9 mouse cellular contexts compared by ENCODE assay signal in the genomic region with DNA sequence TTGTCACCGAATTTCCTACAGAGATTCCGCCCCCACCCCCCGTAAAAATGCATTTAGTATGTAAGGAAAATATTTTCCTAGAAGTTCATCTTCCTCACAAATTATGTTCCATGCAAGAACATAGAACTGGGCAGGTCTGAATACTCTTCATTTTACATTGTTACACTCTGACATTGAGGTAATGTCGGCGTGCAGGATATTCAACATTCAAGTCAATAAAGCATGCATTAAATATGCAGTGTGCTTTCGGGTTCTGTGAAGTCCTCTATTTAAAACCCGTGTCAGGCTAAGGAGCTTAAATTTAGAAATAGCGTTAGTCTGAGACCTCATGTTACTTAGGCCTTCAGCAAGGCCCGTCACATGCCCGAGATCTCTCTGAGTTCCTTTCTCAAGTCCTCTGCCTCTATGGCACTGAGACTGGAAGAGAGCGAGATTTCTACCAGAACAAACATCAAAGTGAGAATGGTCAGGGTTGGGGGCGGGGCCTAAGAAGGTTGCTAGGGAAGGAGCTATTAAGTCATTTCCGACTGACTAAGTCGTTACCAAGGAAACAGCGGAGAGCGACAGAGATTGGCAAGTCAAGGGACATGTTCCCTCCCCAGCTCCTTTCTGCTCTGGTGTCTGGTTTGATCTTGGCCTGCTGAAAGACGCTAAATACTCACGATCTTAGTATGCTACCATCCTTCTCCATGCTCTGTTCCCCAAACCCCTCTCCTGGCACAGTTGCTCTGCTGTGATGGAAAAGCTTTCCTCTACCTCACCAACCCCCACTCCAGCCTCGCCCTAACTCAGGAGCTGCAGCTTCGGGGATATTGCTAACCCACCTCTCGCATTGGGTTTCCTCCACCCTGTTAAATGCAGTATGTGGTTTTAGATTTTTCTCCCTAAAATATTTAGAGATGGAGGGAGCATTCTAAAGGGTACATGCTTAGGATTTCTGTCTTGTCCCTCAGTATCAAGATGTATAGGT. TPM values are rescaled to one million over a fixed set of nuclear protein-coding genes. Genes with fewer than 3 reads are reported as not detected.
A peak's percentile ranks its signal among the peaks of the same experiment; 100 is the strongest.
DNase-seq lines count a peak whose midpoint lies in the region; ATAC-seq lines count a peak whose summit lies in the region.
"Had no signal": no experiment of that assay in that cellular context is flagged by ENCODE, and none has a peak within 500 bp of the region (broad histone marks: within the 10 kb centered on the region; RNA-seq: fewer than 3 reads in every experiment).

No protein-coding gene starts in this region.

- H3K4me3 ChIP-seq in heart, embryonic 13.5 days: peak overlapping the region; percentile 51
- peak overlapping the region; percentile 51 for H3K4me3 ChIP-seq in kidney, embryonic 15.5 days (replicated peaks)
- H3K4me3 ChIP-seq in limb, embryonic 15.5 days: peak overlapping the region; percentile 44
- peak overlapping the region; percentile 42 for H3K4me3 ChIP-seq in midbrain, embryonic 15.5 days

- no peaks in the 10 kb centered on the region for H3K9me3 ChIP-seq in heart, embryonic 13.5 days
- H3K9me3 ChIP-seq in kidney, embryonic 15.5 days (replicated peaks): no peaks in the 10 kb centered on the region
- H3K9me3 ChIP-seq in limb, embryonic 15.5 days: no peaks in the 10 kb centered on the region
- H3K9me3 ChIP-seq in midbrain, embryonic 15.5 days: no peaks in the 10 kb centered on the region

- H3K9ac ChIP-seq in heart, embryonic 13.5 days: peak overlapping the region; percentile 73
- peak overlapping the region; percentile 42; the same call in 1 of the 2 replicates for H3K9ac ChIP-seq in kidney, embryonic 15.5 days
- H3K9ac ChIP-seq in limb, embryonic 15.5 days: peak overlapping the region; percentile 17; the same call in 1 of the 2 replicates
- peak overlapping the region; percentile 44 for H3K9ac ChIP-seq in midbrain, embryonic 15.5 days

- 23% methylated on average over 21 of the region's 21 CpGs for WGBS in heart, embryonic 13.5 days
- 23% methylated on average over 21 of the region's 21 CpGs for WGBS in kidney, embryonic 15.5 days
- WGBS in limb, embryonic 15.5 days: 23% methylated on average over 21 of the region's 21 CpGs
- WGBS in midbrain, embryonic 15.5 days: 16% methylated on average over 21 of the region's 21 CpGs

- peaks cover 28% of the 10 kb centered on the region for H3K4me1 ChIP-seq in heart, embryonic 13.5 days
- H3K4me1 ChIP-seq in kidney, embryonic 15.5 days: peaks cover 38% of the 10 kb centered on the region
- peaks cover 15% of the 10 kb centered on the region for H3K4me1 ChIP-seq in limb, embryonic 15.5 days
- H3K4me1 ChIP-seq in midbrain, embryonic 15.5 days: peaks cover 22% of the 10 kb centered on the region

- peak overlapping the region; percentile 48 for H3K27ac ChIP-seq in heart, embryonic 13.5 days (replicated peaks)
- peak overlapping the region; percentile 81 for H3K27ac ChIP-seq in kidney, embryonic 15.5 days
- peak overlapping the region; percentile 87 for H3K27ac ChIP-seq in limb, embryonic 15.5 days
- H3K27ac ChIP-seq in midbrain, embryonic 15.5 days: peak overlapping the region; percentile 94

- H3K27me3 ChIP-seq in heart, embryonic 13.5 days (replicated peaks): no peaks in the 10 kb centered on the region
- no peaks in the 10 kb centered on the region for H3K27me3 ChIP-seq in kidney, embryonic 15.5 days
- no peaks in the 10 kb centered on the region for H3K27me3 ChIP-seq in limb, embryonic 15.5 days
- no peaks in the 10 kb centered on the region for H3K27me3 ChIP-seq in midbrain, embryonic 15.5 days (replicated peaks)
- H3K27me3 ChIP-seq: Patski had no signal

- peak; percentile 73 to 82 for DNase-seq in CD8-positive naive resting alpha-beta T cell, adult 2 months (ENCODE audit: low read depth in 2 of 2, low spot score in 2 of 2)
- peak; percentile 58 for DNase-seq in c-Kit-positive CD71-negative TER-119-negative erythroid progenitor cells, embryonic 14.5 days (ENCODE audit: low read depth)
- DNase-seq in fibroblast of lung, adult 2 months (ENCODE audit: low read depth): peak; percentile 72
- peak; percentile 37 to 59 for DNase-seq in spleen, postnatal 14 days (ENCODE audit: low spot score in 2 of 2)

- ATAC-seq in heart, embryonic 13.5 days (ENCODE audit: extremely low read depth, insufficient number of reproducible peaks, low FRiP score, low TSS enrichment): no peak
- peak; percentile 87 for ATAC-seq in kidney, embryonic 15.5 days (replicated peaks; ENCODE audit: low FRiP score)
- peak; percentile 84 for ATAC-seq in limb, embryonic 15.5 days (ENCODE audit: insufficient number of reproducible peaks, low FRiP score, low TSS enrichment, low read depth)
- peak; percentile 97 for ATAC-seq in midbrain, embryonic 15.5 days (replicated peaks)
- ATAC-seq: Patski had no signal

- H3K4me2 ChIP-seq in heart, embryonic 13.5 days: peak overlapping the region; percentile 69
- peak overlapping the region; percentile 71 for H3K4me2 ChIP-seq in kidney, embryonic 15.5 days
- H3K4me2 ChIP-seq in limb, embryonic 15.5 days: peak overlapping the region; percentile 52
- H3K4me2 ChIP-seq in midbrain, embryonic 15.5 days: peak overlapping the region; percentile 56

- peaks cover 2% of the 10 kb centered on the region; the same call in 1 of the 2 replicates for H3K36me3 ChIP-seq in heart, embryonic 13.5 days
- no peaks in the 10 kb centered on the region for H3K36me3 ChIP-seq in kidney, embryonic 15.5 days
- H3K36me3 ChIP-seq in limb, embryonic 15.5 days: 0 out of 2 replicates have a peak, but pooled peaks cover under 1% of the 10 kb centered on the region
- H3K36me3 ChIP-seq in midbrain, embryonic 15.5 days (replicated peaks): no peaks in the 10 kb centered on the region

RNA-seq across cellular contexts. Expression of gene 4930550C14Rik, which starts 2.9 kb away (rescaled TPM):
- 0.36 and 0.41 TPM in 2 replicates for polyA plus RNA-seq in heart, embryonic 13.5 days (2015; fragmentation: Nextera tagmentation; extraction: Ambion mirVana)
- polyA plus RNA-seq in kidney, embryonic 15.5 days (2015; fragmentation: Nextera tagmentation; extraction: Ambion mirVana): 1.6 and 1.9 TPM in 2 replicates
- polyA plus RNA-seq in limb, embryonic 15.5 days (2015; fragmentation: Nextera tagmentation; extraction: Ambion mirVana): 0.84 and 1.3 TPM in 2 replicates
- 0.13 and 0.28 TPM in 2 replicates for polyA plus RNA-seq in midbrain, embryonic 15.5 days (2015; fragmentation: Nextera tagmentation; extraction: Ambion mirVana)

RNA-seq across cellular contexts. Expression of gene Kdelc2, which starts 21.2 kb away (rescaled TPM):
- 21.0 and 21.6 TPM in 2 replicates for polyA plus RNA-seq in heart, embryonic 13.5 days (2015; fragmentation: Nextera tagmentation; extraction: Ambion mirVana)
- 32.7 and 33.5 TPM in 2 replicates for polyA plus RNA-seq in kidney, embryonic 15.5 days (2015; fragmentation: Nextera tagmentation; extraction: Ambion mirVana)
- polyA plus RNA-seq in limb, embryonic 15.5 days (2015; fragmentation: Nextera tagmentation; extraction: Ambion mirVana): 31.9 and 32.4 TPM in 2 replicates
- 5.8 and 6.6 TPM in 2 replicates for polyA plus RNA-seq in midbrain, embryonic 15.5 days (2015; fragmentation: Nextera tagmentation; extraction: Ambion mirVana)

Comparison
In these comparisons a context has a peak if more than half of its experiments do, and no peak if none do; other contexts are left out.
1. H3K9ac ChIP-seq: peak in every context shown above with its lines; median percentile 73 in heart, embryonic 13.5 days; 44 in midbrain, embryonic 15.5 days; 42 in kidney, embryonic 15.5 days; 17 in limb, embryonic 15.5 days.